Mouse (Mus musculus) left cerebral cortex, postnatal 14 days (tissue): Measurements from ENCODE around the gene Cstl1. TPM values are rescaled to one million over a fixed set of nuclear protein-coding genes. Genes with fewer than 3 reads are reported as not detected.

Source experiments
- DNase-seq, 2 experiments: peaks; one replicate each; pipeline ENCODE4 v3.0.0; 2021 to 2022; ENCODE audit warnings: low spot score in 2 of 2, mixed read lengths in 1 of 2
- intact Hi-C: fragments of 180-260 bp; cut with DNase I; formaldehyde crosslinking; loops from one replicate; pipeline ENCODE4 v1.15.1; 2025
- total RNA-seq, 2 experiments: library from RNA; stranded (reverse); gene quantifications; 2 replicates each; pipeline ENCODE4 v1.2.3; 2021

The Cstl1 gene
- total RNA-seq, 2 experiments from 2014 or later: not detected

DNA sequence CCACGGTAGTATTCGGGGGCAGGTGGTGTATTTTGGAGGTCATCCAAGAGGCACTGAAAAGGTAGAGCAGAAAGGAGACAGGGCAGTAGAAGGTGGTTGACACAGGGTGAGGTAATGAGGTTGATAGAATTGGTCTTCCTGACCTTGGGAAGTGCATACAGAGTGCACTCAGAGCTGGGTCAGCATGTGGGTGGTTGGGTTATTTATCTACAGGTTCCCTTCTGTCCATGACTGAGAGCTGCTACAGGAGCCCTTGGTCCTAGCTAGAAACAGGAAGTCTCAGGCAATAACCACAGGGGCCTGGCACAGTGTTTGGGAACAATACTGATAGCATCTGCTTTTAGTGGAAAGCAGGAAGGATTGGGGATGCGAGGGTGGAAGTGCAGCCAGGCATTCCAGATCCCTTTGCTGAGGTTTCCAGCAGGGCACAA is 51.3 kb downstream of the Cstl1 start:
- no peak for DNase-seq
- intact Hi-C loops: no loop called here

Other genes with a start within 250 kb of the Cstl1 start
- 10 to 100 TPM; 11.6 to 11.7 TPM for gene Nxt1, start 77.8 kb upstream of the Cstl1 start, total RNA-seq
- 10 to 100 TPM; 25.9 to 26.7 TPM for gene Gzf1, start 69.3 kb upstream of the Cstl1 start, total RNA-seq
- 100 to 1,000 TPM; 286 to 309 TPM for gene Napb, start 17.9 kb upstream of the Cstl1 start, total RNA-seq
- gene Cst11, start 21.1 kb downstream of the Cstl1 start, total RNA-seq: not detected
- not detected for gene 8030411F24Rik, start 31.7 kb downstream of the Cstl1 start, total RNA-seq
- under 1 TPM in 1 of 2 experiments, not detected in 1; 0.70 TPM for gene Cst12, start 39.0 kb downstream of the Cstl1 start, total RNA-seq
- gene Cst8, start 48.4 kb downstream of the Cstl1 start, total RNA-seq: not detected
- not detected for gene Cst13, start 69.7 kb downstream of the Cstl1 start, total RNA-seq
- not detected for gene Cst9, start 84.8 kb downstream of the Cstl1 start, total RNA-seq
- gene 9230104L09Rik, start 114.7 kb downstream of the Cstl1 start, total RNA-seq: not detected
- gene Cst3, start 125.3 kb downstream of the Cstl1 start, total RNA-seq: 1,000 to 10,000 TPM; 1,971 to 2,132 TPM